Mouse (Mus musculus): ENCODE measurements around the gene Eya4. TPM values are rescaled to one million over a fixed set of nuclear protein-coding genes. Genes with fewer than 3 reads are reported as not detected.

The Eya4 gene
- polyA plus RNA-seq, 1 experiment, result not detected

- no peaks in the 10 kb centered on the region for H3K27me3 ChIP-seq (ENCODE audit: control insufficient read depth)
- no peaks in the 10 kb centered on the region for H3K4me1 ChIP-seq (ENCODE audit: control insufficient read depth)
- no peaks in the 10 kb centered on the region; the same call in 1 of the 2 replicates for H3K9me3 ChIP-seq (ENCODE audit: control insufficient read depth, low read length)
- no peaks in the 10 kb centered on the region for H3K36me3 ChIP-seq (ENCODE audit: control insufficient read depth)
- TF ChIP-seq GATA1 (IDR thresholded peaks at IDR 0.05; ENCODE audit: low read length) (no peak), TAL1 (IDR thresholded peaks at IDR 0.05; ENCODE audit: low read length) (no peak)
- no peak overlapping the region for H3K4me3 ChIP-seq (replicated peaks)
Observed at GRCm38 (mm10) chr10:23203144-23203838, 147.3 kb downstream of the Eya4 start.

GRCm38 (mm10) chr10:23202591-23202990, 148.0 kb downstream of the Eya4 start:
- Histone ChIP-seq H3K4me3 (replicated peaks) (no peak overlapping the region), H3K4me1 (ENCODE audit: control insufficient read depth) (no peaks in the 10 kb centered on the region), H3K27me3 (ENCODE audit: control insufficient read depth) (no peaks in the 10 kb centered on the region), H3K36me3 (ENCODE audit: control insufficient read depth) (no peaks in the 10 kb centered on the region), H3K9me3 (ENCODE audit: control insufficient read depth, low read length) (no peaks in the 10 kb centered on the region; the same call in 1 of the 2 replicates)
- TF ChIP-seq TAL1 (IDR thresholded peaks at IDR 0.05; ENCODE audit: low read length) (no peak), GATA1 (IDR thresholded peaks at IDR 0.05; ENCODE audit: low read length) (no peak)

GRCm38 (mm10) chr10:23198251-23198650, 152.3 kb downstream of the Eya4 start:
- no peaks in the 10 kb centered on the region for H3K27me3 ChIP-seq (ENCODE audit: control insufficient read depth)
- no peaks in the 10 kb centered on the region for H3K36me3 ChIP-seq (ENCODE audit: control insufficient read depth)
- no peaks in the 10 kb centered on the region for H3K4me1 ChIP-seq (ENCODE audit: control insufficient read depth)
- H3K9me3 ChIP-seq (ENCODE audit: control insufficient read depth, low read length), result no peaks in the 10 kb centered on the region
- TF ChIP-seq TAL1 (IDR thresholded peaks at IDR 0.05; ENCODE audit: low read length) (no peak), GATA1 (IDR thresholded peaks at IDR 0.05; ENCODE audit: low read length) (no peak)
- H3K4me3 ChIP-seq (replicated peaks), result no peak overlapping the region

- H3K4me1 ChIP-seq (ENCODE audit: control insufficient read depth), result no peaks in the 10 kb centered on the region
- H3K4me3 ChIP-seq (replicated peaks), result no peak overlapping the region
- H3K36me3 ChIP-seq (ENCODE audit: control insufficient read depth), result no peaks in the 10 kb centered on the region
- no peaks in the 10 kb centered on the region for H3K27me3 ChIP-seq (ENCODE audit: control insufficient read depth)
- no peak for TF ChIP-seq TAL1 (IDR thresholded peaks at IDR 0.05; ENCODE audit: low read length)
- no peak for TF ChIP-seq GATA1 (IDR thresholded peaks at IDR 0.05; ENCODE audit: low read length)
- H3K9me3 ChIP-seq (ENCODE audit: control insufficient read depth, low read length), result no peaks in the 10 kb centered on the region
Observed at GRCm38 (mm10) chr10:23196336-23196735, 154.2 kb downstream of the Eya4 start.

GRCm38 (mm10) chr10:23195337-23195736, 155.2 kb downstream of the Eya4 start:
- H3K27me3 ChIP-seq (ENCODE audit: control insufficient read depth), result no peaks in the 10 kb centered on the region
- TF ChIP-seq TAL1 (IDR thresholded peaks at IDR 0.05; ENCODE audit: low read length), result no peak
- TF ChIP-seq GATA1 (IDR thresholded peaks at IDR 0.05; ENCODE audit: low read length), result no peak
- no peaks in the 10 kb centered on the region for H3K36me3 ChIP-seq (ENCODE audit: control insufficient read depth)
- H3K4me3 ChIP-seq (replicated peaks), result no peak overlapping the region
- H3K4me1 ChIP-seq (ENCODE audit: control insufficient read depth), result no peaks in the 10 kb centered on the region
- no peaks in the 10 kb centered on the region for H3K9me3 ChIP-seq (ENCODE audit: control insufficient read depth, low read length)

- TF ChIP-seq TAL1 (IDR thresholded peaks at IDR 0.05; ENCODE audit: low read length) (no peak), GATA1 (IDR thresholded peaks at IDR 0.05; ENCODE audit: low read length) (no peak)
- Histone ChIP-seq H3K4me3 (replicated peaks) (no peak overlapping the region), H3K4me1 (ENCODE audit: control insufficient read depth) (no peaks in the 10 kb centered on the region), H3K27me3 (ENCODE audit: control insufficient read depth) (no peaks in the 10 kb centered on the region), H3K9me3 (ENCODE audit: control insufficient read depth, low read length) (no peaks in the 10 kb centered on the region), H3K36me3 (ENCODE audit: control insufficient read depth) (no peaks in the 10 kb centered on the region)
Observed at GRCm38 (mm10) chr10:23189836-23190235, 160.8 kb downstream of the Eya4 start.

- Histone ChIP-seq H3K4me3 (replicated peaks) (no peak overlapping the region), H3K27me3 (ENCODE audit: control insufficient read depth) (no peaks in the 10 kb centered on the region), H3K36me3 (ENCODE audit: control insufficient read depth) (no peaks in the 10 kb centered on the region), H3K9me3 (ENCODE audit: control insufficient read depth, low read length) (no peaks in the 10 kb centered on the region), H3K4me1 (ENCODE audit: control insufficient read depth) (no peaks in the 10 kb centered on the region)
- TF ChIP-seq GATA1 (IDR thresholded peaks at IDR 0.05; ENCODE audit: low read length), result no peak
- TF ChIP-seq TAL1 (IDR thresholded peaks at IDR 0.05; ENCODE audit: low read length), result no peak
Observed at GRCm38 (mm10) chr10:23185391-23185790, 165.2 kb downstream of the Eya4 start.

GRCm38 (mm10) chr10:23181572-23182493, 168.8 kb downstream of the Eya4 start:
- Histone ChIP-seq H3K4me3 (replicated peaks) (no peak overlapping the region), H3K27me3 (ENCODE audit: control insufficient read depth) (no peaks in the 10 kb centered on the region), H3K4me1 (ENCODE audit: control insufficient read depth) (no peaks in the 10 kb centered on the region), H3K36me3 (ENCODE audit: control insufficient read depth) (no peaks in the 10 kb centered on the region), H3K9me3 (ENCODE audit: control insufficient read depth, low read length) (no peaks in the 10 kb centered on the region)
- TF ChIP-seq GATA1 (IDR thresholded peaks at IDR 0.05; ENCODE audit: low read length) (no peak), TAL1 (IDR thresholded peaks at IDR 0.05; ENCODE audit: low read length) (no peak)

GRCm38 (mm10) chr10:23179285-23179684, 171.3 kb downstream of the Eya4 start:
- H3K27me3 ChIP-seq (ENCODE audit: control insufficient read depth), result no peaks in the 10 kb centered on the region
- no peaks in the 10 kb centered on the region for H3K4me1 ChIP-seq (ENCODE audit: control insufficient read depth)
- no peaks in the 10 kb centered on the region for H3K9me3 ChIP-seq (ENCODE audit: control insufficient read depth, low read length)
- TF ChIP-seq TAL1 (IDR thresholded peaks at IDR 0.05; ENCODE audit: low read length), result no peak
- TF ChIP-seq GATA1 (IDR thresholded peaks at IDR 0.05; ENCODE audit: low read length), result no peak
- H3K4me3 ChIP-seq (replicated peaks), result no peak overlapping the region
- no peaks in the 10 kb centered on the region for H3K36me3 ChIP-seq (ENCODE audit: control insufficient read depth)

Measured in erythroblast, embryonic 14.5 days (primary cell).